8 mouse cellular contexts compared by ENCODE assay signal in the genomic region with DNA sequence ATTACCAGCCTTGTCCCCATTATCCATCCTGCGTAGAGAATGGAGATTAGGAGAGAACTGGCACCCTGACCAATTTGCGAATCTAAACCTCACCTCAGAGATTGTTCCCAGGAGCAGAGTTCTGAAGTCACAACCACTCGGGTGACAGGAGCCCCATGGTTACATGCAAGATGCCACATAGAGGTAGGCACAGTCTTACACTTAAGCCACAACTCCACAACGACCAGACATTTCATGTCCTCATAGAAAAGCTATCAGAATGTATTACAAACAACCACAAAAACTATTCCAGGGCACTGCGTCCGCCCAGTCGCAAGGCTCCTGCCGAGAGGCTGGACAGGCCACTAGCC. TPM values are rescaled to one million over a fixed set of nuclear protein-coding genes. Genes with fewer than 3 reads are reported as not detected.
A peak's percentile ranks its signal among the peaks of the same experiment; 100 is the strongest.
DNase-seq lines count a peak whose midpoint lies in the region; ATAC-seq and TF ChIP-seq lines count a peak whose summit lies in the region.

No protein-coding gene starts in this region.

- DNase-seq in heart, adult 8-10 months (ENCODE audit: low spot score) = no peak
- no peak for DNase-seq in MEL (ENCODE audit: low read depth, low spot score)
- no peak for DNase-seq in hindbrain, embryonic 10.5 days (ENCODE audit: low spot score)
- no peak for DNase-seq in midbrain, embryonic 11.5 days (ENCODE audit: low spot score, missing footprints)
- DNase-seq in ovary, postnatal 36 days (ENCODE audit: low spot score) = no peak
- no peak for DNase-seq in layer of hippocampus, adult 18-20 months (ENCODE audit: low spot score in 2 of 2)
- no peak for DNase-seq in gastrocnemius, postnatal 4 days (ENCODE audit: low spot score in 2 of 2)

- H3K79me2 ChIP-seq in MEL (ENCODE audit: control insufficient read depth, insufficient read depth, low read length, poor library complexity) = peaks cover 8% of the 10 kb centered on the region

- peak overlapping the region; percentile 97 to 98 for H3K27ac ChIP-seq in heart, embryonic 14.5 days (replicated peaks in 1 of 2; ENCODE audit: control insufficient read depth in 1 of 2, insufficient read depth in 1 of 2, low read depth in 2 of 2, low read length in 2 of 2)
- peak overlapping the region; percentile 68 for H3K27ac ChIP-seq in MEL (ENCODE audit: control insufficient read depth, low read depth, low read length)
- peak overlapping the region; percentile 97 for H3K27ac ChIP-seq in hindbrain, embryonic 10.5 days
- peak overlapping the region; percentile 91 for H3K27ac ChIP-seq in midbrain, embryonic 11.5 days (ENCODE audit: low read depth, low read length)

- peak overlapping the region; percentile 82 for H3K4me2 ChIP-seq in heart, embryonic 14.5 days (ENCODE audit: low read length)
- H3K4me2 ChIP-seq in midbrain, embryonic 11.5 days = peak overlapping the region; percentile 69

- WGBS in heart, embryonic 14.5 days = under 1% methylated on average over 8 of the region's 8 CpGs
- WGBS in hindbrain, embryonic 10.5 days = 1% methylated on average over 8 of the region's 8 CpGs
- WGBS in midbrain, embryonic 11.5 days = 2% methylated on average over 8 of the region's 8 CpGs

- no peak for TF ChIP-seq CTCF in MEL (IDR thresholded peaks at IDR 0.05 in 2 of 3, conservative IDR thresholded peaks at IDR 0.05 in 1 of 3; ENCODE audit: control insufficient read depth in 1 of 3, insufficient read depth in 1 of 3, low read depth in 2 of 3, low read length in 3 of 3, poor library complexity in 1 of 3, severe bottlenecking in 1 of 3)

- H3K9ac ChIP-seq in heart, embryonic 14.5 days (ENCODE audit: low read length) = peak overlapping the region; percentile 97
- peak overlapping the region; percentile 83 for H3K9ac ChIP-seq in MEL (ENCODE audit: control insufficient read depth, low read depth, low read length, poor library complexity, severe bottlenecking)
- peak overlapping the region; percentile 93 for H3K9ac ChIP-seq in midbrain, embryonic 11.5 days (ENCODE audit: low read length)

- H3K4me3 ChIP-seq in heart, embryonic 14.5 days (ENCODE audit: control insufficient read depth in 1 of 2, insufficient read depth in 1 of 2, low read depth in 1 of 2, low read length in 2 of 2) = peak overlapping the region; percentile 80 to 81
- H3K4me3 ChIP-seq in MEL (ENCODE audit: control insufficient read depth in 1 of 2, insufficient read depth in 1 of 2, low read depth in 2 of 2, low read length in 2 of 2) = peak overlapping the region; percentile 85 to 90
- peak overlapping the region; percentile 87 for H3K4me3 ChIP-seq in hindbrain, embryonic 10.5 days
- peak overlapping the region; percentile 87 for H3K4me3 ChIP-seq in midbrain, embryonic 11.5 days (ENCODE audit: low read depth, low read length)

- no peak; the same call in none of the 2 replicates for ATAC-seq in heart, embryonic 14.5 days (ENCODE audit: insufficient number of reproducible peaks, insufficient read depth, low FRiP score, low read depth)
- ATAC-seq in midbrain, embryonic 11.5 days (ENCODE audit: low FRiP score) = no peak; the same call in 1 of the 2 replicates

- peaks cover 30% of the 10 kb centered on the region for H3K36me3 ChIP-seq in heart, embryonic 14.5 days (ENCODE audit: control insufficient read depth, insufficient read depth, low read length)
- peaks cover 0 to 13% of the 10 kb centered on the region in 2 experiments; a peak in 3 of 4 replicates for H3K36me3 ChIP-seq in MEL (ENCODE audit: control insufficient read depth in 1 of 2, insufficient read depth in 2 of 2, low read length in 2 of 2)
- peaks cover 28% of the 10 kb centered on the region for H3K36me3 ChIP-seq in hindbrain, embryonic 10.5 days
- H3K36me3 ChIP-seq in midbrain, embryonic 11.5 days (ENCODE audit: control insufficient read depth, insufficient read depth, low read length) = 0 out of 2 replicates have a peak, but pooled peaks cover 5% of the 10 kb centered on the region

- peaks cover 8% of the 10 kb centered on the region for H3K9me3 ChIP-seq in heart, embryonic 14.5 days (ENCODE audit: control insufficient read depth, low read length)
- H3K9me3 ChIP-seq in MEL (replicated peaks; ENCODE audit: insufficient read depth, low read length) = no peaks in the 10 kb centered on the region
- no peaks in the 10 kb centered on the region; the same call in 1 of the 2 replicates for H3K9me3 ChIP-seq in hindbrain, embryonic 10.5 days
- H3K9me3 ChIP-seq in midbrain, embryonic 11.5 days (ENCODE audit: control insufficient read depth, low read length) = no peaks in the 10 kb centered on the region

- peaks cover 15 to 42% of the 10 kb centered on the region in 2 experiments for H3K4me1 ChIP-seq in heart, embryonic 14.5 days (ENCODE audit: control insufficient read depth in 2 of 2, insufficient read depth in 2 of 2, low read length in 2 of 2)
- H3K4me1 ChIP-seq in MEL (ENCODE audit: control insufficient read depth in 1 of 2, insufficient read depth in 2 of 2, low read length in 2 of 2) = peaks cover 6 to 11% of the 10 kb centered on the region in 2 experiments; a peak in 3 of 4 replicates
- peaks cover 29% of the 10 kb centered on the region for H3K4me1 ChIP-seq in hindbrain, embryonic 10.5 days (replicated peaks)
- H3K4me1 ChIP-seq in midbrain, embryonic 11.5 days (ENCODE audit: control insufficient read depth, insufficient read depth, low read length) = peaks cover 13% of the 10 kb centered on the region

- no peak for TF ChIP-seq EP300 in MEL (IDR thresholded peaks at IDR 0.05; ENCODE audit: low read depth in 1 of 2, low read length in 2 of 2)

- no peaks in the 10 kb centered on the region for H3K27me3 ChIP-seq in heart, embryonic 14.5 days (ENCODE audit: control insufficient read depth, insufficient read depth, low read length)
- H3K27me3 ChIP-seq in MEL (ENCODE audit: control insufficient read depth in 1 of 2, insufficient read depth in 2 of 2, low read length in 2 of 2) = no peaks in the 10 kb centered on the region
- H3K27me3 ChIP-seq in hindbrain, embryonic 10.5 days (ENCODE audit: insufficient read depth, poor library complexity, severe bottlenecking) = no peaks in the 10 kb centered on the region
- H3K27me3 ChIP-seq in midbrain, embryonic 11.5 days (ENCODE audit: control insufficient read depth, insufficient read depth, low read length) = no peaks in the 10 kb centered on the region

- no peak for TF ChIP-seq POLR2A in MEL (IDR thresholded peaks at IDR 0.05; ENCODE audit: control insufficient read depth in 1 of 2, insufficient read depth in 1 of 2, low read depth in 1 of 2, low read length in 2 of 2, poor library complexity in 1 of 2)

- TF ChIP-seq RAD21 in MEL (IDR thresholded peaks at IDR 0.05; ENCODE audit: low read depth, low read length) = no peak

TF ChIP-seq in MEL, 35 proteins besides CTCF, POLR2A, EP300 and RAD21:
- TF ChIP-seq TBP (IDR thresholded peaks at IDR 0.05; ENCODE audit: low read depth, low read length) = peak; percentile 51; the same call in 1 of the 2 replicates
- no peak for TF ChIP-seq MAZ (IDR thresholded peaks at IDR 0.05; ENCODE audit: low read depth, low read length)

RNA-seq across cellular contexts. Expression of a gene that starts 0.4 kb away (rescaled TPM):
- 23.7 and 27.4 TPM in 2 replicates for polyA plus RNA-seq in heart, embryonic 14.5 days (2014; fragmentation: Nextera tagmentation; extraction: Ambion mirVana)
- total RNA-seq in heart, adult 8-10 months (2022) = 10 to 100 TPM; 16.9 to 27.9 (median 21.5) TPM
- total RNA-seq in MEL (2012; rRNA removed) = 12.5 and 14.3 TPM in 2 replicates
- polyA plus RNA-seq in MEL (2012; ENCODE audit: insufficient read depth in 1 of 2, insufficient read length in 2 of 2, low read depth in 1 of 2, low replicate concordance in 2 of 2, missing spikeins in 1 of 2) = 100 to 1,000 TPM in 1 of 2 experiments, 10 to 100 TPM in 1; 15.4 to 141 TPM
- 18.0 and 27.0 TPM in 2 replicates for polyA plus RNA-seq in hindbrain, embryonic 10.5 days (2016; fragmentation: Nextera tagmentation; extraction: Ambion mirVana)
- 11.7 and 13.0 TPM in 2 replicates for polyA plus RNA-seq in midbrain, embryonic 11.5 days (2014; fragmentation: Nextera tagmentation; extraction: Ambion mirVana)
- total RNA-seq in layer of hippocampus, adult 18-20 months (2021) = 1 to 10 TPM; 3.5 to 4.5 TPM
- total RNA-seq in gastrocnemius, postnatal 4 days (2021) = 100 to 1,000 TPM; 140 to 141 TPM

RNA-seq across cellular contexts. Expression of a gene that starts 29.4 kb away (rescaled TPM):
- 8.0 and 8.6 TPM in 2 replicates for polyA plus RNA-seq in heart, embryonic 14.5 days (2014; fragmentation: Nextera tagmentation; extraction: Ambion mirVana)
- total RNA-seq in heart, adult 8-10 months (2022) = 1 to 10 TPM; 5.8 to 6.5 (median 6.0) TPM
- 3.5 and 4.8 TPM in 2 replicates for total RNA-seq in MEL (2012; rRNA removed)
- 1 to 10 TPM in 1 of 2 experiments, not detected in 1; 9.4 TPM for polyA plus RNA-seq in MEL (2012; ENCODE audit: insufficient read depth in 1 of 2, insufficient read length in 2 of 2, low read depth in 1 of 2, low replicate concordance in 2 of 2, missing spikeins in 1 of 2)
- 10.1 and 12.1 TPM in 2 replicates for polyA plus RNA-seq in hindbrain, embryonic 10.5 days (2016; fragmentation: Nextera tagmentation; extraction: Ambion mirVana)
- polyA plus RNA-seq in midbrain, embryonic 11.5 days (2014; fragmentation: Nextera tagmentation; extraction: Ambion mirVana) = 10.6 and 12.6 TPM in 2 replicates
- total RNA-seq in layer of hippocampus, adult 18-20 months (2021) = 10 to 100 TPM; 15.4 to 18.1 TPM
- 10 to 100 TPM; 10.9 to 12.9 TPM for total RNA-seq in gastrocnemius, postnatal 4 days (2021)
